Mouse (Mus musculus) left cerebral cortex, adult 2 months (tissue): ENCODE data around the gene Rab11fip3. TPM values are rescaled to one million over a fixed set of nuclear protein-coding genes. Genes with fewer than 3 reads are reported as not detected.

Source experiments
- DNase-seq, 2 experiments: peaks; one replicate each; pipeline ENCODE4 v3.0.0; 2021 to 2022; ENCODE audit warnings: low spot score in 2 of 2, mixed read lengths in 1 of 2; ENCODE audit errors: extremely low spot score in 1 of 2
- H3K27ac ChIP-seq: fragments of 200-600 bp; 2 replicates; pipeline ENCODE4 v1.8.1; 2022
- H3K4me3 ChIP-seq: fragments of 200-600 bp; 2 replicates; pipeline ENCODE4 v1.8.1; 2022
- CTCF ChIP-seq: fragments of 200-600 bp; IDR thresholded peaks from 2 replicates; pipeline ENCODE4 v1.8.1; 2022; ENCODE audit warnings: antibody characterized with exemption, mild to moderate bottlenecking, moderate library complexity
- intact Hi-C: fragments of 180-260 bp; cut with DNase I; formaldehyde crosslinking; loops from one replicate; pipeline ENCODE4 v1.15.1; 2025
- total RNA-seq, 2 experiments: library from RNA; stranded (reverse); gene quantifications; 2 replicates each; pipeline ENCODE4 v1.2.3; 2021

Gene Rab11fip3
- total RNA-seq, 2 experiments from 2014 or later, result 114 to 119 TPM

DNA sequence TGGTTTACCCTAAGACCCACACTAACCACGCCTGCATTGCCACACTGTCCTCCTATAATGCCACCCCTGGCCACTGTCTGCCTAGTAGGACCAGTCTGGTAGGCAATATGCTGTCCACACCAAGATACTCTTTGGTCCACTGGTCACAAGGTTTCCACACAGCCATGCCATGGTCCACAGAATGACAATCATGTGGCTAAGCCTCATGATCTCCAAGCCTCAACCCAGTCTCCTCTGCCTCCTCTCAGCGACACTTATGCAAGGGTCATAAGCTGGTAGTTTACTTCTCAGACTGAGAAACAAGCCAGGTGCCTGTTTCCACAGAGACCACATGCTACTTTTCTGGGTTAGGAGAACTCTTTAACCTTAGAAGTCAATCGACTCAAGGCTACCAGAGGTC, 86.4 kb downstream of the Rab11fip3 start:
- intact Hi-C loops, result loop anchor here (5.0 kb wide), 1 partner anchor 91 kb away; no protein-coding TSS in a partner anchor

DNA sequence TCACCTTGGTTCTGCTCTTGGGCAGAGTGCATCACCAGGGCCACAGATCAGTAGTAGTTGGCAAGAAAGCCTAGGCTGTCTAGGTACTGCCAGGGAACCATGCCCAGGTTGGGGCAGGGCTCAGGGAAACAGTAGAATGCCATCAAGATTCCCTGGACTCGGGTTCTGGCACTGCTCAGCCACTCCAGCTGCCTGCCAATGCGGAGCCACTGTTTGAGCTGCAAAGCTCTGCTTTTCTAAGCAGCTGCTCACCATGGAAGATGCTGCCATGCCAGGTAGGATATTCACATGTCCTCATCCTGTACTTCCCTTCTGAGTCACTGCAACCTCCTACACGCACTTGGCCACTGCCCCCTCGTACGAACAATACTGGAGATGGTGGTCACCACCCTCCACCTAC, 88.5 kb downstream of the Rab11fip3 start:
- H3K27ac ChIP-seq, result peak overlapping the region; percentile 25
- DNase-seq, result peak in 1 of 2 experiments; percentile 35
- TF ChIP-seq CTCF, result no peak

More for the DNA sequence above, 86.4 kb downstream of the Rab11fip3 start:
- TF ChIP-seq CTCF, result no peak
- Histone ChIP-seq H3K4me3 (no peak overlapping the region), H3K27ac (no peak overlapping the region)
- DNase-seq, result no peak

DNA sequence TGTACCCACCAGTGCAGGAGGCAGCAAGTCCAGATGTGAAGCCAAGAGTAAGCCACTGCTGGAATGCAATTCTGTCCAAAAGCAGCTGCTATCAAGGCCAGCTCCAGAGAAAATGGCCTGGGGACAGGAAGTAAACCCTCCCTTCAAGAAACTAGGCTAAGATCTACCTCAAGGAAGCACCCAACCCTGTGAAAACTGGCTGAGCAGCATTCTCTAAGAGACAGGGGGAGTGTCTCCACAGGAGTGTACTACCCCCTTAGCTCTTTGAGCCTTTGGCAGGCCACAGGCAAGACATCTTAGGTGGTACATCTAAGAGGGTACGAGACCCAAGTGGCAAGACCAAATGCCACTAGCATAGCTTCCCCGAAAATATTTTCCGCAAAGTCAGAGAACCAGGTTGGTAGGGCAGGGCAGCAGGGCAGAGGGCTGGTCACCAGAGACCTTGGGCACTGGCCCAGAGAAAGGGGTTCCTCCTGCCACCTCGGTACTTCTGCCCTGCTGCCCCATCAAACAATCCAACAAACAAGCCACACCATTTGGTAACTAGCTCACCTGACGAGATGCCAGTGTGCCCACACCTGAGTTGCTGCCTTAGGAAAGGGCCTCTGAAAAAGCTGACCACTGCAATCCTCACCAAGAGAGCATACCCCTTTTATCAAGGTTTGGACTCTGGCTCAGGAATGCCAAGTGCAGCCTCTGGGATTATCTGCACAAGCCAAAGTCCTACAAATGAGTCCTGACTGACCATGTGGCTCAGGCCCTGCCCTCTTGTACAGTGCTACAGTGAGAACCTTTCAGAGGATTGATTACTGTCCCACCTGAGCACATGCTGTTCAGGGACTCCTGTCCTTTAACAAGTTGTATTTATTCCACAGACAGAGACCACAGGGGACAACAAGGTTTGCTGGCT, 89.3 kb downstream of the Rab11fip3 start:
- Histone ChIP-seq H3K27ac (peak overlapping the region; percentile 25; the same call in 1 of the 2 replicates), H3K4me3 (no peak overlapping the region)
- intact Hi-C loops, result loop anchor here (5.0 kb wide), 1 partner anchor 88 kb away; no protein-coding TSS in a partner anchor

More for the DNA sequence above, 88.5 kb downstream of the Rab11fip3 start:
- H3K4me3 ChIP-seq, result no peak overlapping the region
- intact Hi-C loops, result loop anchor here (5.0 kb wide), 1 partner anchor 89 kb away; no protein-coding TSS in a partner anchor

DNA sequence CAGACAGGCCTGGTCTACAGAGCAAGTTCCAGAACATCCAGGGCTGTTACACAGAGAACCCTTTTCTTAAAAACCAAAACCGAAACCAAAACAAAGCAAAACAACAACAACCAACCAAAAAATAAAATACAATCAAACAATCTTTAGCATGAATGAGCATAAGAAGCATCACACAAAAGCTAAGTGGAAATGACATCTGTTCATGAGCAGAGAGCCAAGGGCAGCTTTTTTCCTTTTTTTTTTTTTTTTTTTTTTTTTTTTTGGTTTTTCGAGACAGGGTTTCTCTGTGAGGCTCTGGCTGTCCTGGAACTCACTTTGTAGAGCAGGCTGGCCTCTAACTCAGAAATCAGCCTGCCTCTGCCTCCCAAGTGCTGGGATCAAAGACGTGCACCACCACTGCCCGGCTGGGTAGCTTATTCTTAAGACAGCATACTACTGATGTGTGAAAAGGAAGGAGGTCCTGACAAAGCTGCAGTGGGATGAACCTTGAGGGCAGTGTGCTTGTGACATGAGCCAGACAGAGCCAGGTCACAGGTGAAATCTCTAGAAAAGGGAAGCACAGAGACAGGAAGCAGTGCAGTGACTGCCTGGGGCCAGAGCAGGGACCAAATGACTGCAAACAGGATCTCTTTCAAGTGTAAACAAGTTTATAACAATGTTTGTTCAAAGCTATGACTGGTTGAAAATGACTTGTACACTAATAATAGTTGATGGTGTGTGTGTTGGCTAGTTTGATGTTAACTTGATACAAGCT, 98.2 kb downstream of the Rab11fip3 start:
- H3K27ac ChIP-seq, result 0 out of 2 replicates have a peak overlapping the region, but pooled peaks have one; percentile 11
- H3K4me3 ChIP-seq, result no peak overlapping the region
- intact Hi-C loops, result no loop called here
- DNase-seq, result no peak
- TF ChIP-seq CTCF, result no peak

More for the DNA sequence above, 89.3 kb downstream of the Rab11fip3 start:
- TF ChIP-seq CTCF, result no peak
- no peak for DNase-seq

DNA sequence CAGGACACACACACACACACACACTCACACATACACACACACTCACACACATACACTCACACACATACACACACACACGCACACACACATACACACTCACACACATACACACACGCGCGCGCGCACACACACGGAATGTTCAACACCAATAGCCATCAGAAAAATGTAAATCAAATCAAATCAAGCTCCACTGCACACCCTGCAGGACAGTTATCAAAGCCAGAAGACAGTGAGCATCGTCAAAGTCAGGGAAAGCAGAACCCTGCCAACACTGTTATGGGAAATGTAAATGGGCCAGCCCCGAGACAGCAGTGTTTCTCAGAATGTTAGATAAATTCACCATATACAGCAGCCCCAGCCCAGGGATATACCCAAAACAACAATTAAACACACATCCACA, 98.9 kb downstream of the Rab11fip3 start:
- intact Hi-C loops, result no loop called here
- no peak overlapping the region for H3K4me3 ChIP-seq
- peak; percentile 17 for TF ChIP-seq CTCF
- H3K27ac ChIP-seq, result 0 out of 2 replicates have a peak overlapping the region, but pooled peaks have one; percentile 11
- no peak for DNase-seq

DNA sequence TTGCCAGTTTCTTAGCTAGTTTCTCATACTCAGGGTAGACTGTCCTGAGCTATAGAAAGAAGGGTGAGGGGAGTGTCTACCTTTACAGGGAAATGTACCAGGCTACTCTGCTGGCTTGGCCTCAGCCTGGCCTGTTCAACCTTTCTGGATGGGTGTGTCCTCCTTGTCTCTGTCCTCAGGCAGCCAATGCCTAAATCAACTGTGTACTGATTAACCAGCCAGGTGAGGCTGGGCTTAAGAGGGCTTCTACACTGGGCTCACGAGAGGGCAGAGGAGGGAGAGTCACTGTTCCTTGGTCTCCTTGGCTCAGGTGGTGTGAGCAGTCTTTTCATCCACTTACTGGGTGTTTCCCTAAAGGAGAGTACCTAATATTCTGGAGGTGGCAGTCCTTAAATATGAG, 101.2 kb downstream of the Rab11fip3 start:
- Histone ChIP-seq H3K27ac (no peak overlapping the region), H3K4me3 (no peak overlapping the region)
- no peak for TF ChIP-seq CTCF
- no peak for DNase-seq
- intact Hi-C loops, result no loop called here

DNA sequence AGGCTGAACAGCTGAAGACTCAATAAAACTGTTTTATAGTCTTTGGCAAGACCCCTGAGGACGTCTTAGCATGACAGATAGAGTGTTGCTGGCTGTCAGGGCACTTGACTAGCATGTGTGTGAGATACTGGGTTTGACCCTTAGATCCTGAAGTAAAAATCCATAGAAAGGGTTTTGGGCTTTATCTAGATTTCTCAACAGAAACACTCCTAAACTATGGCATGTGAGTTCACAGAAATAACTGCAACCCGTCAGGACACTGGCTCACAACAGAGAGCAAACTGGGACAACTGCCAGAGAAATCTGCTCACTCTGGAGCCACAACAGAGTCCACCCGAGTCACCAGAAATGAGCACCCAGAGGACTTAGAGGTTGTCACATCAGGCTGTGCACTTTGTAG, 101.7 kb downstream of the Rab11fip3 start:
- intact Hi-C loops, result no loop called here
- Histone ChIP-seq H3K4me3 (no peak overlapping the region), H3K27ac (no peak overlapping the region)
- no peak for TF ChIP-seq CTCF
- DNase-seq, result no peak

DNA sequence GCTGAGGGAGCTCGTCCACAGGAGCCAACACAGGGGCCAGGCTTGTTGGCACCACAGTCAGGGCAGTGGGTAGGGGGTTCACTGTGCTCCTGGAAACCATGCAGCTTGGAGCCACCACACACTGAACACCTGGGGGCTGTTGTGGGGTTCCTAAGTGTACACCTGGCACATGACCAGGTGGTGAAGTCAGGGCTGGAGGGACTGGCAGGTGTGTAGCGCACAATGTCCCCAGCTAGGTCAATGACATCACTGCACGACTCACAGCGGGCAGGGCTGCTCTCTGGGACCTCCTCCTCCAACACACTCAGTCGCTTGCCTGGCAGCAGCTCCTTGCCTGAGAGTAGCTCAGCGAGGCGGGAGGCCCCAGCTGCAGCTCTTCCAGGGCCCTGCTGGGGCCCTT, 105.1 kb downstream of the Rab11fip3 start:
- H3K4me3 ChIP-seq, result no peak overlapping the region
- no peak overlapping the region for H3K27ac ChIP-seq
- no peak for TF ChIP-seq CTCF
- intact Hi-C loops, result no loop called here
- DNase-seq, result no peak

DNA sequence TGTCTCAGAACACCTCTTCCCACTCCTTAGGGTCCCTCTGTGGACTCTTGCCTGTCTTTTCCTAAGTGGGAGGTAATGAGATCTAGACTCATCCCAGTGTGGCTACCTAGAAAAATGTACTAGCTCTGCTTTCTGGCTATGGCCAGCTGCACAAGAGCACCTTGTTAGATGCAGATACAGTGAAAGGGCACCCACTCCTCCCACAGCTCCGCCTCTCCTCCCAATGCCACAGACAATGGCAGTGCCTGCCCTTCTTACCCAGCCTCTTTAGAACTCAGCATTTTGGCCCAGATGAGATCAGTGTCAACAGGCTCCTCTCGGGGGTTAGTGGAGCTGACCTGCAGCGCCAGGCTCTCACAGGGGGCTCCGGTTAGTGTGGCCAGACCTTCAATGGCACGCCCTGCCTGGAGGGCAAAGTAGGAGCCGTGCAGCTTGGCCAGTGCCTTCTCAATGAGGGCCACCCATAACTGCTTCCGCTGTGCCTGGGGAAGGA, 106.9 kb downstream of the Rab11fip3 start:
- intact Hi-C loops, result no loop called here
- DNase-seq, result no peak
- Histone ChIP-seq H3K27ac (no peak overlapping the region), H3K4me3 (no peak overlapping the region)
- no peak for TF ChIP-seq CTCF

DNA sequence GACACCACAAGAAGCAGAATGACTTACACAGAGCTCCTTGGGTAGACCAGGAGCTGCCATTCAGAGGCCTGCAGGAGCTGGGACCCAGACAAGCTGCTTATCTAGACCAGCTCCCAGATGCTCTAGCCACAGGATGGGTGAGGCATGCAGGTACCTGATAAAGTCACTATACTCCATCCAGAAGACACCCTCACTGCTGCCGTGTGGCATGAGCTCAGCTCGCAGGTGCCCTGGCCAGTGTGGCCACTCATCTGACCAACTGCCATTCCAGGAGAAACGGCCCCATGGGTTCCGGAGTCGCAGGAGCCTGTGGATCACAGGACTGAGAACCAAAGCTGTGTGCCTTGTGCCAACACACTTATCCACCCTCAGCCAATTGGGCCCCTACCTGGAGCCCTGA, 107.8 kb downstream of the Rab11fip3 start:
- no peak for DNase-seq
- Histone ChIP-seq H3K27ac (no peak overlapping the region), H3K4me3 (no peak overlapping the region)
- no peak for TF ChIP-seq CTCF
- intact Hi-C loops, result no loop called here

DNA sequence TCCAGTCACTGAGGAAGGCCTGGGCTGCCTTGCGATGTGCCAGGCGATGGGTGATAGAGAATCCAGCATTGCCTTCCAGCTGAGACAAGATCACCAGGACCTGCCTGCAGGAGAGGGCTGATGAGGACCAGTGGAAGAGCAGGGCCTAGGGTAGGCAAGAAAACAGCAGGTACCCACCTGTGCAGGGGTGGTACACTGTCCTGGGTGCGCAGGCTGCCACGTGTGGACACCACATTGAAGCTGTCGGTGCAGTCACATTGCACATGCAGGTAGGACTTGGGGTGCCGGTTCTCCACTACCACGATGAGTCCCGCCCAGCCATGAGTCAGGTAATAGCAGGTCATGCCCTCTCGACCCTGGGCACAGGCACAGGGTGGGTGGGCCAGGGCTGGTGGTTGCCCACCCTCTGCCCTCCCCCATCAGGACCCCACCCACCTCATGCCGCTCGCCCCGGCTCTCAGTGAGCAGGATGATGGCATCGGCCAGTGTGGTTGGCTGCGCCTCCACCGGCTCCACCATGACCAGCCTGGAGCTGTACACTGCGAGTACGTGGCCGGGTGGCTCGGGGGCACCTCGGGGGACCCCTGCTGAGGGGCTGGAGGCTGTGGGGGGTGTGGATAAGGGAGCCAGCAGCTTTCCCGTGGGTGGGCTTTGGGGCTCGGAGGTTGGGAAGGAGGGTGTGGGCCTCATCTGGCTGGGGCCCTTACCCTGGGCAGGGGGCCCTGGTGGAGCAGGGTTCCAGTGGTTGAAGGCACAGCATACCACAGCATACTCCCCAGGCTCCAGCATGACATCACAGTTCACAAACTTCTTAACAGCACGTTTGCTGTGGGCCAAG, 109.5 kb downstream of the Rab11fip3 start:
- DNase-seq, result no peak
- Histone ChIP-seq H3K4me3 (no peak overlapping the region), H3K27ac (no peak overlapping the region)
- intact Hi-C loops, result no loop called here
- no peak for TF ChIP-seq CTCF
